Mouse (Mus musculus) CH12.LX (cell line): ENCODE results near the gene Ttll10. TPM values are rescaled to one million over a fixed set of nuclear protein-coding genes. Genes with fewer than 3 reads are reported as not detected.

Source experiments
- DNase-seq: peaks from one replicate; pipeline ENCODE4 v3.0.0-alpha.2; 2013; ENCODE audit errors: extremely low read depth
- H3K27ac ChIP-seq: 2 replicates; pipeline ENCODE4 v1.5.1; 2012; ENCODE audit warnings: low read depth, mild to moderate bottlenecking, control low read depth, moderate library complexity; ENCODE audit not compliant: insufficient read depth
- H3K27me3 ChIP-seq: replicated peaks from 2 replicates; pipeline ENCODE3; 2012; ENCODE audit warnings: inconsistent platforms
- H3K36me3 ChIP-seq, 2 experiments: replicated peaks in 1 of 2; 2 replicates each; pipeline versions ENCODE3 to v1.6.1; 2012; ENCODE audit warnings: inconsistent platforms in 1 of 2, low read length in 1 of 2, mild to moderate bottlenecking in 1 of 2, mixed read lengths in 1 of 2, moderate library complexity in 1 of 2; ENCODE audit not compliant: control insufficient read depth in 1 of 2, insufficient read depth in 1 of 2
- H3K4me1 ChIP-seq, 2 experiments: 2 replicates each; pipeline ENCODE4 v1.6.1; 2012; ENCODE audit warnings: inconsistent platforms in 1 of 2, moderate library complexity in 1 of 2; ENCODE audit not compliant: insufficient read depth in 2 of 2, control insufficient read depth in 1 of 2
- H3K4me2 ChIP-seq: 2 replicates; pipeline ENCODE4 v1.6.1; 2012; ENCODE audit warnings: low read depth, mild to moderate bottlenecking, control low read depth; ENCODE audit not compliant: poor library complexity, insufficient read depth, severe bottlenecking
- H3K4me3 ChIP-seq, 3 experiments: fragments of 150-350 bp in 1 of 3; sonication (generic) in 1 of 3; replicated peaks in 1 of 3; 2 replicates each; pipeline versions ENCODE3 to v1.5.1; 2011 to 2012; ENCODE audit warnings: low read depth in 2 of 3, low read length in 2 of 3, mild to moderate bottlenecking in 2 of 3, moderate library complexity in 2 of 3, control low read depth in 1 of 3, improper control_type of control experiment in 1 of 3, inconsistent platforms in 1 of 3, mixed read lengths in 1 of 3; ENCODE audit not compliant: poor library complexity in 1 of 3
- H3K79me2 ChIP-seq: replicated peaks from 2 replicates; pipeline ENCODE4 v1.6.1; 2012; ENCODE audit warnings: mild to moderate bottlenecking, moderate library complexity; ENCODE audit not compliant: control insufficient read depth, poor library complexity, insufficient read depth, severe bottlenecking; ENCODE audit errors: extremely low read depth
- H3K9ac ChIP-seq: 2 replicates; pipeline ENCODE4 v1.6.1; 2012; ENCODE audit warnings: low read depth, mild to moderate bottlenecking, control low read depth, moderate library complexity; ENCODE audit not compliant: insufficient read depth
- H3K9me3 ChIP-seq: replicated peaks from 2 replicates; pipeline ENCODE3; 2012; ENCODE audit warnings: low read length, inconsistent platforms, mixed read lengths
- BHLHE40 ChIP-seq: IDR thresholded peaks from 2 replicates; pipeline ENCODE4 v1.6.1; 2011; ENCODE audit warnings: mild to moderate bottlenecking, low read depth, low read length, improper control_type of control experiment
- CHD2 ChIP-seq: IDR thresholded peaks from 2 replicates; pipeline ENCODE4 v1.6.1; 2011; ENCODE audit warnings: low read length, improper control_type of control experiment
- CTCF ChIP-seq, 2 experiments: IDR thresholded peaks in 1 of 2; conservative IDR thresholded peaks in 1 of 2; 2 replicates each; pipeline ENCODE4 v1.5.1; 2011 to 2012; ENCODE audit warnings: low read depth in 2 of 2, low read length in 2 of 2, improper control_type of control experiment in 1 of 2, inconsistent platforms in 1 of 2, mild to moderate bottlenecking in 1 of 2, moderate library complexity in 1 of 2
- E2F4 ChIP-seq: IDR thresholded peaks from 2 replicates; pipeline ENCODE4 v1.6.1; 2011; ENCODE audit warnings: low read depth, low read length, improper control_type of control experiment; ENCODE audit not compliant: insufficient replicate concordance
- ELF1 ChIP-seq: IDR thresholded peaks from 2 replicates; pipeline ENCODE4 v1.6.1; 2014; ENCODE audit warnings: low read depth, mild to moderate bottlenecking, inconsistent platforms, low read length, improper control_type of control experiment
- ETS1 ChIP-seq: conservative IDR thresholded peaks from 2 replicates; pipeline ENCODE4 v1.6.1; 2012; ENCODE audit warnings: low read depth, mild to moderate bottlenecking, inconsistent platforms, low read length, improper control_type of control experiment, moderate library complexity
- GABPA ChIP-seq: IDR thresholded peaks from 2 replicates; pipeline ENCODE4 v1.6.1; 2012; ENCODE audit warnings: low read depth, low read length, improper control_type of control experiment, inconsistent platforms; ENCODE audit not compliant: insufficient replicate concordance
- HCFC1 ChIP-seq: IDR thresholded peaks from 2 replicates; pipeline ENCODE4 v1.6.1; 2012; ENCODE audit warnings: low read depth, mild to moderate bottlenecking, inconsistent platforms, low read length, improper control_type of control experiment
- IRF4 ChIP-seq: IDR thresholded peaks from 2 replicates; pipeline ENCODE4 v1.6.1; 2014; ENCODE audit warnings: low read depth, mild to moderate bottlenecking, inconsistent platforms, low read length, improper control_type of control experiment
- JUND ChIP-seq: conservative IDR thresholded peaks from 2 replicates; pipeline ENCODE4 v1.6.1; 2011; ENCODE audit warnings: low read depth, low read length, improper control_type of control experiment
- MAFK ChIP-seq: IDR thresholded peaks from 2 replicates; pipeline ENCODE4 v1.6.1; 2011; ENCODE audit warnings: low read length, improper control_type of control experiment; ENCODE audit not compliant: insufficient replicate concordance
- MAX ChIP-seq: IDR thresholded peaks from 2 replicates; pipeline ENCODE4 v1.6.1; 2011; ENCODE audit warnings: low read length, improper control_type of control experiment
- MEF2A ChIP-seq: IDR thresholded peaks from 2 replicates; pipeline ENCODE4 v1.6.1; 2014; ENCODE audit warnings: low read depth, mild to moderate bottlenecking, inconsistent platforms, low read length, improper control_type of control experiment, borderline replicate concordance
- MYC ChIP-seq: IDR thresholded peaks from 2 replicates; pipeline ENCODE4 v1.6.1; 2011; ENCODE audit warnings: low read depth, mild to moderate bottlenecking, improper control_type of control experiment, low read length
- SIN3A ChIP-seq: IDR thresholded peaks from 2 replicates; pipeline ENCODE4 v1.6.1; 2012; ENCODE audit warnings: low read length, improper control_type of control experiment, inconsistent platforms
- SMC3 ChIP-seq: IDR thresholded peaks from 2 replicates; pipeline ENCODE4 v1.6.1; 2011; ENCODE audit warnings: low read depth, low read length, improper control_type of control experiment
- ZKSCAN1 ChIP-seq: IDR thresholded peaks from 2 replicates; pipeline ENCODE4 v1.6.1; 2012; ENCODE audit warnings: low read depth, inconsistent platforms, low read length, improper control_type of control experiment, borderline replicate concordance
- dilution Hi-C: fragments of 300-500 bp; cut with MboI; formaldehyde crosslinking; loops from 2 replicates; pipeline ENCODE4 v1.14.3; 2020; ENCODE audit warnings: low sequenced_read_pairs; ENCODE audit not compliant: extremely low pct_unique_long_range_greater_than_20kb, extremely low pct_ligation_motif_present
- in situ Hi-C: fragments of 300-500 bp; cut with MboI; formaldehyde crosslinking; loops from 3 replicates; pipeline ENCODE4 v1.14.3; 2019; ENCODE audit warnings: low sequenced_read_pairs, low pct_ligation_motif_present, low pct_unique_long_range_greater_than_20kb, mixed read lengths
- polyA plus RNA-seq: library from polyadenylated mRNA; unstranded; fragments of >175 nt; gene quantifications from 2 replicates; pipeline ENCODE4 v1.2.1, GENCODE M21; 2012; ENCODE audit warnings: low read depth; ENCODE audit not compliant: insufficient read length
- total RNA-seq, 2 experiments: library from RNA; depleted of rRNA; stranded (reverse); fragments of 300-350 nt in 1 of 2; fragments of >200 nt in 1 of 2; gene quantifications; 2 replicates each; pipeline ENCODE4 v1.2.3; 2012 to 2014

Ttll10 gene
- total and polyA plus RNA-seq, 3 experiments, result 0.04 TPM; not detected in 2

DNA sequence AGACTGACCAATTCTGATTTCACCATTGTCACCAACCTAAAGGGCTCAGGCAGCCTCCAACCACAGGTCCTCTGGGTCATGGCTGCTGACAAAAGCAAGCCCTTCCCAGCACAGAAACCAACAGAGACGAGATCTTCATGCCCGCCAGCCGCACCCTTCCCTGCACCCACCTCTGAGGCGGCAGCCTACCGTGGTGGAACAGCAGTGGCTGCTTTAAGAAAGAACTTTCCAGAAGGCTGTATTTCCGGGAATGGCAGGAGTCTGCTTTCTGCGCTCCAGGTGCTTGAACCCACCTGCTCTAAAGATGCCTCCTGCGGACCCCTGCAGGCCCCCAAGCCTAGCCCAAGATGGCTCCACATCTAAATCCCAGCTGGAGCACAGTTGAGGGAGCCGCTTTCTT is 388 bp downstream of the Ttll10 start:
- no peaks in the 10 kb centered on the region for H3K27me3 ChIP-seq
- no peak for DNase-seq
- no peak overlapping the region for H3K4me2 ChIP-seq
- TF ChIP-seq CHD2, result no peak
- TF ChIP-seq BHLHE40, result no peak
- TF ChIP-seq SMC3, result no peak
- TF ChIP-seq ETS1, result no peak
- TF ChIP-seq MYC, result no peak
- TF ChIP-seq ELF1, result no peak
- TF ChIP-seq CTCF (conservative IDR thresholded peaks at IDR 0.05 in 1 of 2, IDR thresholded peaks at IDR 0.05 in 1 of 2; ENCODE audit: low read depth in 2 of 2, low read length in 2 of 2), result no peak
- no peak for TF ChIP-seq ZKSCAN1
- TF ChIP-seq MAX, result no peak
- no peak for TF ChIP-seq MAFK
- no peak for TF ChIP-seq E2F4
- TF ChIP-seq GABPA, result no peak
- TF ChIP-seq SIN3A, result no peak
- TF ChIP-seq JUND, result no peak
- no peak overlapping the region for H3K27ac ChIP-seq
- H3K79me2 ChIP-seq, result no peaks in the 10 kb centered on the region
- no peak overlapping the region for H3K4me3 ChIP-seq
- peaks cover 13 to 32% of the 10 kb centered on the region in 2 experiments for H3K4me1 ChIP-seq
- dilution Hi-C loops, result no loop called here
- H3K9me3 ChIP-seq, result no peaks in the 10 kb centered on the region
- H3K9ac ChIP-seq, result no peak overlapping the region
- H3K36me3 ChIP-seq, result peaks cover 0 to 8% of the 10 kb centered on the region in 2 experiments
- in situ Hi-C loops, result no loop called here

- Histone ChIP-seq H3K36me3 (no peaks in the 10 kb centered on the region), H3K4me3 (no peak overlapping the region), H3K27me3 (no peaks in the 10 kb centered on the region), H3K27ac (no peak overlapping the region), H3K9me3 (no peaks in the 10 kb centered on the region), H3K4me2 (no peak overlapping the region), H3K79me2 (no peaks in the 10 kb centered on the region), H3K4me1 (peaks cover 13 to 32% of the 10 kb centered on the region in 2 experiments), H3K9ac (no peak overlapping the region)
- in situ Hi-C loops, result no loop called here
- dilution Hi-C loops, result no loop called here
- TF ChIP-seq MEF2A, result no peak
- no peak for TF ChIP-seq IRF4
- no peak for TF ChIP-seq HCFC1
- no peak for DNase-seq
Measured at GRCm38 (mm10) chr4:156057702-156058101, 1.5 kb downstream of the Ttll10 start.
